Mouse (Mus musculus) megakaryocyte-erythroid progenitor cell, adult 5-6 weeks (primary cell): ENCODE measurements around the gene Tenm2. TPM values are rescaled to one million over a fixed set of nuclear protein-coding genes. Genes with fewer than 3 reads are reported as not detected.

Experiments used
- ATAC-seq: replicated peaks from 2 replicates; pipeline ENCODE4 v1.8.0; 2016; ENCODE audit warnings: mild to moderate bottlenecking, inconsistent platforms; ENCODE audit not compliant: severe bottlenecking, poor library complexity, low FRiP score, low TSS enrichment
- total RNA-seq, 2 experiments: library from RNA; stranded (forward) in 1 of 2; stranded (reverse) in 1 of 2; fragments of 200-1000, 215-1000 nt in 1 of 2; fragments of >200 nt in 1 of 2; fragmentation: Nextera tagmentation in 1 of 2; gene quantifications; 2 replicates each; pipeline ENCODE4 v1.2.3; 2014 to 2017

Gene Tenm2
- total RNA-seq, 2 experiments from 2014 or later = not detected

DNA sequence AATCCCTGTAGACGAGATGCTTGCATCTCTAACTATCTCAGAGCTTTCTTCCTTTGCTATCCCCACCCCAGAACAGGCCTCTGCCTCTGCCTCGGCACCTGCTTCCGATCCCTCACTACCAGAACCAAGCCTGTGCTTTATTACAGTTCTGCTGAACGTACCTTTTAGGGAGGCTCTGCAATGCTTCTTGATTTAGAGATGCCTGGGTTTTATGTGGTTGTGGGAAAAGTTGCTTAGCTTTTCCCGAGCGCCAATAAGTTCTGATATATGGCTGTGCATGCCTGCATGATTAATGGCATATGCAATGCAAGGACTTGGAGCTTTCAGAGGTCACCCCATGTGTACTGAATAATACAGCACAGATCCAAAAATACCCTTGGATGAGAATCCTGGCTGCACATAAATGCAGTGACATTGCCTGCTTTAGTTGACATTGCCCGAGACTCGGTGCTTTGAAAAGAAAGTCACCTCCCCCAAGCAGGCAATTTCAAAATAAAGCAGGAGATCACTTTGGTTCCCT, 1114.3 kb downstream of the Tenm2 start:
- no peak for ATAC-seq

DNA sequence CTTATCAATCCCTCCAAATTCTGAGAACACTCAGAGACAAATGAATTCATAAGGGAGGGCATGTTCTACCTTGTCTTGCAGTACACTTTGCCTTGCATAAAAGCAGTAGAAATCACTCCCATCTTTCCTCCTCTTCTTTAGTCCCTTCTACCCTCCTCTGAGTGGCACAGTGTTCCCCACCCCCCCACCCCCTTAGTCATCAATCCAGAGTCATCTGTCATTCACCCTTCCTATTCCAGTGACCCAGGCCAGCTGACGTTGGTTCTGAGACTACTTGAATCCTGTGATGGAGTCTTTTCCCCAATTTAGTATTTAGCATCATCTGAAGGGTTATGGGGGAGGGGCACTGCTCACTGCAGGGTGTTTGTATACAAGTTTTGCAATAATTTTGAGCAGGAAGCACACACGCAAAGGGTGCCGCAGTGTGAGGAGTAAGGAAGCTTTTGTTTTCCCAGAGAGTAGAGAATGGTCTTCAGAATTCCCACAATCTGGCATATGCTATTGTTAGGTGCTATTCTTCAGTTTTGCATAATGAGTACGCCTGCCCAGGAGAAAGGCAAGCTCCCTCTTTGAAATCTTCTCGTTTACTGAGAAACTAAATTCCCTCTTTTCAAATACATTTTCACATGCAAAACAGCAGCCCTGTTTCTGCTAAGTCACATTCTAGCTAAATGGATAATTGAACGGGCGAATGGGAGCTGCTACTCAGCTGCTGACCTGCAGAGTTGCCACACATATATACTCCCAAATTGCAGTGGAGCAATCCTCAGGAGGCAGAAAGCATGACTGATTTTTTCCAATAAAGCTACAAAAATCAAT, 1115.0 kb downstream of the Tenm2 start:
- no peak for ATAC-seq

DNA sequence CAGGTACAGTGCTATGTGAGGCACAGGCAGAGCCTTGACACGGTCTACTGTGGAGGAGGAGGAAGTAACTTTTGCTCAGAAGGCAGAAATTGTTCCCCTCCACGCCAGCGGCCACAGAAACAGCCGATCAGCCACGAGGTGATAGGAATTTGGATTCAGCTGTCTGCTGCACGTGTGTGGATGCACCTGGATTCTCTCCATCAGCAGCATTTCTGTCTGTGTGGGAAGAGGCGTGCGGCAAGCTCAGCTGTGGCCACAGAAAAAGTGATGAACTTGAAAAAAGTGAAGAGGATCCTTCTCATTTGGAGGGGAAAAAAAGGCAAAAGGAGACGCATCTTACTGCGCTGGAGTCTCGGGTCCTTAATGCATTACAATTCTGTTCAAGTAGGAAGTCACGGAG, 1122.4 kb downstream of the Tenm2 start:
- no peak for ATAC-seq

DNA sequence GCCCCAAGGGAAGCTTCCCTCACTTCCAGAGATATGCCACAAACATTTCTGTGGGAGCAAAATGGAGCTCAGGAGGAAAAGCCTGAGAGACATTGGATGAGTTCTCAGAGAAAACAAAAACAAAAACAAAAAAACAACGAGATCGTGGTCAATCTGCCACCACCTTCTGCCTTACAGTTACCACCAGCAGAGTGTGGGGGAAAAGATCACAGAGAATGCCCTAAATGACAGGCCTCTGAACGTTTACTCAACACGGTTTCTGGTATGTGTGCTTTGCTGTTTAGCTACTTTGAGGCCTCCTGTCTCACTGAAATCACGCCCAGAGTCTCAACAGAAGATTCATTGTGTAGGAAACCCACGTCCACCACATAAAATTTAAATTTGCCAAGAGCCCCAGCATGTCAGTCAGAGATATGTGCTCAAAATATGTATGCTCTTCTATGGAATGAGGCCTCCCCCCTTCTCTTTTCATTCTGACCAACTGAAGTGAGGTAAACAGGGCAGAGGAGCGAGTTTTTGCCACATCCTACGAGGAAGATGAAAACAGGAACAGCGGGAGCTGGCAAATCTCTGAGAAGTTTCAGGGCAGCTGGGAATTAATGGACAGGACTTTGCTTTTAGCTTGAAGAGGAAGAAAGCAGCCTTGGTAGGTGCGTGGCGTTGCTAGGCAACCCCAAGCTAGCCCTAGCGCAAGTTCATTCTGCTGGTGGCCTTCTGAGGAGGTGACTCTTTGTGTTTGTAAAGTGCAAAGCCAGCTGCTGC, 1126.6 kb downstream of the Tenm2 start:
- no peak for ATAC-seq

DNA sequence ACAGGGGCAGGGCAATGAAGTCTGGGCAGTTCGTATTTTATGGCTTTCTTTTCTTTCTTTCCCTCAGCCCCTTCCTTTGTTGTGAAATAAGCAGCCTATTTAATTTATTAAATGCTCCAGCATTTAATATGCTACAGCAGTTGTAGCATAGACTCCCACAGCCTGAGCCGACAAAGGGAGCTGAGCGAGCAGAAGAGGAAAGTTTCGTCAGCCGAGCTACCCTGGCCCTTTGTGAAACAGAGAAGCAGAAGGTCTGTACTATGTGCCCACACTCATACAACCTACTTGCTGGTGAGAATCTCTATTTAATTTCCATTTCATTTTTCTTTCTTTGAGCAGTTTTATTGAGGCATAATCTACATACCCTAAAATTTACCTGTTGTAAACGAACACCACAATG, 1127.9 kb downstream of the Tenm2 start:
- no peak for ATAC-seq

DNA sequence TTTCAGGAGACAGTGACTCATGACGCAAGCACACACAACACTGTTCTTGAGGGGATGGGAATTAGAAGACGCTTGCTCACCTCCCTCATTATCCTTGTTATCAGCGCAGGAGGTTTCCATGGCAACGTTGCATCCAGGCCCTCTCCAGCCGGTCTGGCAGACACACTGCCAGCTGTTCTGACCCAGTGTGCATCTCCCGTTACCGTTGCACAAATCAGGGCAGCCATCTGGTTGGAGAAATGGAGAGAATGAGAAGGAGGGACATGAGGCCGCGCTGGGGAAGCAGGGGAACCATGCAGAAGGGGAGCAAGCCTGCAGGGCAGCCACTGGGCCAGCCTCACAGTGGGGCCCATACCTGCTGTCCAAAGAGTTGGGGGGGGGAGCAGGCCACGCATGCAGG, 1129.1 kb downstream of the Tenm2 start:
- ATAC-seq = no peak

DNA sequence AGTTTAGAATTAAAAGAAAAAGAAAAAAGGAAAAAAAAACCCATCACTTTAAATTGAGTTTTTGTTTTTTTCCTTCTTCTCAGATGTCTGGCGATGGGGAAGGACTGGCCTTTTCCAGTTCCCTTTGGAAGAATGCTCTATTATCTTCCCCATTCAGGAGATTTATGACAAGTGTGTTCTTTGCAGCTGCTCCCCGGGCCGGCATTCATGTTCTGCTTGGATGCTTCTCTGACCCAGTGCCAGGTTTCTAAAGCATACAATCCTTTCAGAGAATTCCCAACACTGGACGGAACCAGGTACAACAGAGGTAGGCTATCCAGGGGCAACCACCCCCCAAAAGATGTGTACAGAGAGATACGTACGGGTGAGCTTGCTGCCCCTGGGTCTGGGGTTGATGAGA, 1132.2 kb downstream of the Tenm2 start:
- ATAC-seq = no peak

DNA sequence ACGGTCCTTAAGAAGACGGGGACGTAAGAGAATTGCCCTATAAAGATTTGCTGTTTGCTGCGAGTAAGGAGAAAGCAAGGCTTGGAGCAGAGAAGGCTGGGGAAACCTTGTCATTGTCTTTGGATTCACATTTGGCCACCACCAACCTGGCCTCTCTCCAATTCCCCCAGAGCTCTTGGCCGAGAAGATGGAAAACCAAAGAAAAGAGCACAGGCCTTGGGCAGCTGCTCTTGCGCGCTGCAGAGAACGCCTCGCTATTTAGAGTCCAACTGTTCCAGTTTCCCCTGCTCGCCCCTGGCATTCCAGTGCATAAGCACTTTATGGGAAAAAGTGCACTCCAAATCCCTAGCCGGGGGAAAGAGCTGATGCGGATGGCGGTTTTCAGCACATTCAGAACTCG, 1139.5 kb downstream of the Tenm2 start:
- ATAC-seq = no peak

DNA sequence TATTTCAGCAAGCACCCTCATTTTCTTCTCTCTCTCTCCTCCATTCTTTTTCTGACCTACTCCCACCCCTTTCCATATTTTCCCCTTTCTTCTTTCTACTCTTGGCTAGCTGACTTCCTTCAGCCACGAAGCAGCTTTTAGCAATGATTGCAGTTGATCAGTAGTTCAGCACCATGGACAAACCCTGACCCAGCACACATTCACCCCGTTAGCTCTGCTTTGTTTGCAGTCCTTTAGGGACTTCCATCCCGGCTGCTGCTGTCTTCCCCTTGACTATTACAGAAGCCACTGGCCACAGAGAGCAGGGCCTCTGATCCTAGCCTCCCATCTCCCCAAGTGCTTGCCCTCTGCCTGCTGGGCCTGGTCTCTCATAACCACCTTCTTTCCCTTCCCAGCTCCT, 1145.6 kb downstream of the Tenm2 start:
- ATAC-seq = no peak

DNA sequence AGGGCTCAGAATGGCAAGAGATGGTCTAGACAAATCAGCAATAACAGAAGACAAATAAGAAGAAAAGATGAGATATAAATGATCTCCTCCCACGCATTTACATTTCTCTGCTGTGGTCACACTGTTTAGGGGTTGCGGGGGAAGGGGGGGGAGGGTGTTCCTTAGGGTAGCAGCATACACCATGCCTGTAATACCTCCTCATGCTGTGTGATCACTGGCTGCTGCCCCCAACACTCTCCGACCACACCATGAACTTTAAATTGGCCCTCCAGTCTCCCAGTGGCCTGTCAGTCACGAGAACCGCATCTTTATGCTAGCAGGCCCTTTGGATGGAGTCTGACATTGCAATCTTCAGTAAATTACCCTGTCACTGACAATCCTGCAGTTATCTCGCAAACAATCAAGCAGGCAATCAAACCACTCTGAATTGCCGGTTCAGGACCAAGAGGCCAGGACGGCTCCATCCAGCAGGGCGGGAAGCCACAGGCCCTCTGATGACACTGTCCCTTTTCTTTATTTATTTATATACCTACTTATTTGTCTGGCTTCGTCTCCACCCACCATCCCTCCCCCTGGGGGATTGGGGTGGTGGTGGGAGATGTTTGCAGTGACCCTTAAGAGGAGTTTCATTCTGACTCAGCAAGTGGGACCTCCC, 1154.2 kb downstream of the Tenm2 start:
- no peak for ATAC-seq

DNA sequence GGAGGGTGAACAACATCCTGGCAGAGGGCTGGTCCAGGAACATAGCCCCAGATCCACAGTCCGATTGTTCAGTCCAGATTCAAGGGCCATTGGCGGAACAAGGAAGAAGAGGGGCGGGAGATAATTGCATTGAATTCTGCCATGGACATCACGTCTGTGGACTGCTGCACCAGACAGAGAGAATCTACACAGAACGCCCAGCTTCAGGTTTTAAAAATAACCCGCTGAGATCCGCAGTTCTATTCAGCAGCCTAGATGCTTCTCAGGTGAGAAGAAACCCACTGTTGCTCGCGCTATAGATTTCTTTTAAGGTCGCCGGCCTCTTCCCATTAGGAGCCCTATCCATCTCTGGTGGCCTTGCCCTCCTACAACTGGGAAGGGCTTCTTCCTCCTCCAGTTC, 1155.0 kb downstream of the Tenm2 start:
- ATAC-seq = no peak

DNA sequence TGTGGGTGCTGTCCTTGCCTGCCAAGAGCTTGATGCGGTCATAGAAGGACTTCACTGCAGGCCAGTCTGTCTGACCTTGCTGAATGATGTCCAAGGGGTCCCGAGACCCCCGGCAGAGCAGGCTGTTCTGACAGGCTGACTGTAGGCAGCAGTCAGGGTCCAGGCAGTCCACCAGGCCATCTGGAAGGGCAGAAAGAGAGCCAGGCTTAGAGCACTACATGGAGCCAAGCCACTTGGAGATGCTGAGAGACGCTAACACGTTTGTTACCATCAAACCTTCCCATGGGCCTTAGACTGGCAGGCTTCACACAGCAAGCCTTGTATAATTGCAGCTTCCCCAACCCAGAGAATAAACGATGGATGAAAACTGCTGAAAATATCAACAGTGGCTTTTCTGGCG, 1157.4 kb downstream of the Tenm2 start:
- ATAC-seq = no peak

DNA sequence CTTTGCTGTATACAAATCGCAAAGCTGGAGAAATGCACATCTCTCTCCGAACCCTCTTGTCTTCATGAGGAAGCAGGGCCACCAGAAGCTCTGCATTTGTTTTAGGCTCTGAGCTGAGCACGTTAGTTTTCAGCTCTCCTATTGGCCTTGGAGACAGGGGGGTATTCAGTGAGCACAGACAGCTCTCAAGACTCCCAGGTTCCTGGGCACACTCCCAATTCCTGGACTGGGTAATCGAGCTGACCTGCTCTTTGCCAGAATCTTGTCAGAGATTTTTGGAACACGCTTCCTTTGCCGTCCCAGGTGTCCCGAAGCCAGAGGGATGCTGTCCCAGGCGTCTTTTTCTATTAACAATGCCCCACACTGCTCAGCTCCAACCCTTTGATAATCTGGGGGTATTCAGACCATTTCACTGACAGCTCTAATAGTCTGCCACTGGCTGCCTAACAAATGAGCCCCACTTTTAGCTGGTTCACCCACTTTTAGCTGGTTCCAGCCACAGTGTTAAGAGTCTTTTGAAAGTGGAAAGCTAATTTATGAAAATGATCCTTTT, 1161.7 kb downstream of the Tenm2 start:
- no peak for ATAC-seq

DNA sequence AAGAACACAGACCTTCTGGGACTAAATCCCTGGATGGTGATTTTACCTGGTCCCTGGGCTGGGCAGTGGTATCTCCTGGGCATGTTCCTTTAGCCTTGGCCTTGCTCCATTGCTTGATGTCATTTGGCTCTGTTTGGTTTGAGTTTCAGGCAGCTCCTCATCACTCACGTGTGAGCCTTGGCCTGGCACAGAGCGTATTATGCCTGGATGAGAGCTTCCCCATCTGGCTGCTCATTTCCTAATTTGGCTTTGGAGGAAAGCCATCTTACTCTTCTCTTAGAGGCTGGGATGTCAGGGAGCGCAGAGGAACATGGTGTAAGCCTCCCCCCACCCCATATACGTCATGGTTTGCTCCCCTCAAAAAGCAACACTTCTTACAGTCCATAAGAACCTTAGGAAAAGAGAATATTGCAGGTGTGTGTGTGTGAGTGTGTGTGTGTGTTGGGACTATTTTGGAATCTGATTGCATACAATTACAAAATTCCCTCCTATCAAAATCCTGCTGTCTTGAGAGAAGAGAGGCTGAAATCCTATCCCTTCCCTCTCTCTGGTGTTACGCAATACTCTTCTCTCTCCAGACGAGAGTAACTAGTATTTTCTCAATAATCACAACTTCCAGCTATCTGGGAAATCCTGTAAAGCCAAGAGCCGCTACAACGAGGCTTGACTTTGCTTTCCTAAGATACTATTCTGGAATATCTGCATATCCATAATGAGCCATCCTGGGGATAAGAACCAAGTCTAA, 1162.5 kb downstream of the Tenm2 start:
- no peak for ATAC-seq

DNA sequence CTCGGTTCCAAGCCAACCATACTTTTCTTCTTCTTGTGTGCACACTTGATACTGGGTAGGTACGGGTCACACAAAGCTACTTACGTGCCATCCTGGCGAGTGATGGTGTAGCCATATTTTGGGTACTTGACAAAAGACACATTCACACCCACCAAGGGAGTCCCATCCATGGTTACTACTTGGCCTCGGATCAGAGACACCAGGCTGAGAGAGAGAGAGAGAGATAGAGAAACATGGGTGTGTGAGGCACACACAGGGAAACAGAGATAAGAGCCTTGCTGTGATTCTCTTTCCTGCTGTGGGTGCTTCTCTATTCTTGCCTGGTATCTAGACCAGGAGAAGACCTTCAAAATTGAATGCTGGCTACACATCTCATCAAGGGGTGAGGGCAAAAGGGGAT, 1163.1 kb downstream of the Tenm2 start:
- no peak for ATAC-seq

DNA sequence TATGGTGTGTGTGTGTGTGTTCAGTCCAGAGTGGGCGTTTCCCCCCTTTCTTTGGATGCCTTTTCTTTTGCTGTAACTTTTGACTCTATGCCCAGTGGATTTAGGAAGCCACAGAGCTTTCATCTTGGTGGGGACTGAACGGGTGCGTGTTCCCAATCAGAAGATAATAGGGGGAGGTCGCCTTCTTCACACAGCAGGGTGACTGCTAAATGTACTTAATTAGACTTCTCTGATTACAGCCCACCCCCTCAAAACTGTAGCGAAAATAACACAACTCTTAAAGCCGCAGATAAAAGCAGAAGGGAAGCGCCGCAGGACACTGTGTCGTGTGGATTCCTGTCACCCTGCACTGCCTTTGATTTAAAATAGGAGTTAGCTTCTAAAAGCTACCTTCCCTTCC, 1163.7 kb downstream of the Tenm2 start:
- ATAC-seq = no peak

DNA sequence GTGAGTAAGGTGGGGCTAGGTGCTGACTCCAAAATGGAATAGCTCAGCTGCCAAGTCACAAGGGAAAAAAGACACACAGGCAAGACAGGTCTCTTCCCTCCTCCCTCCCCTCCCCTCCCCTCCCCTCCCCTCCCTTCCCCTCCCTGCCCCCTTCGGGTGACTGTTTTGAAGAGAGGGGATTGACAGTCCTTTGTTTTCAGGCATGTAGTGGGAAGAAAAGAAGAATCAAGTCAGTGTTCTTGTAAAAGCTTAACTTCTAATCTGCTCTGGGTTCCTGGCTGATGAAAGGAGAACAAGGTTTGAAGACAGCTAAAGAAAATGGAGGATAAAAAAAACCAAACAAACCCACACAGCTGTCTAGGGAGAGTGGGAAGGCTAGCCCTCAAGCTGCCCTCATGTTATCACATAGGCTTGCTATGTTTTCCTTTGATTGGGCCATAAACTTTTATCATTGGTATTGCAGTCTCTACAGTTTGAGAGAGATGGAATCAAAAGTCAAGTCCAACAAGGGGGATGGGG, 1176.4 kb downstream of the Tenm2 start:
- ATAC-seq = no peak

DNA sequence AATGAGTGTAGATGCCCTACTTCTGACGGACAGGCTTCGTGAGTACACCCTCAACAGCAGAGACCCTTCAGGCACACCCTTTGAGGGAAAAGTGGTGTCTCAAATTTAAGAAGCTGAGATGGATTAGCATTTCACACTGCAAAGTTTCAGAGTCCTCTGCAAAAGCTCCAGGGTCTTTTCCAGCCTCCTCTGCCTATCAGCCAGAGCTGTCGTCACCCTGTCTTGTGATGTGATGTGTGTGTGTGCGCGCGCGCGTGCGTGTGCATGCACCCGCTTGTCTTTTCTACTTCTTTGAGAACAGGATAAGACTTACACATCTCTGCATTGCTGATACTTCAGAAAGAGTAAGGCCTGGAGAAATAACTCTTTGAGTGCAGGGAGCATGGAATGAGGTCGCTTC, 1179.2 kb downstream of the Tenm2 start:
- no peak for ATAC-seq

DNA sequence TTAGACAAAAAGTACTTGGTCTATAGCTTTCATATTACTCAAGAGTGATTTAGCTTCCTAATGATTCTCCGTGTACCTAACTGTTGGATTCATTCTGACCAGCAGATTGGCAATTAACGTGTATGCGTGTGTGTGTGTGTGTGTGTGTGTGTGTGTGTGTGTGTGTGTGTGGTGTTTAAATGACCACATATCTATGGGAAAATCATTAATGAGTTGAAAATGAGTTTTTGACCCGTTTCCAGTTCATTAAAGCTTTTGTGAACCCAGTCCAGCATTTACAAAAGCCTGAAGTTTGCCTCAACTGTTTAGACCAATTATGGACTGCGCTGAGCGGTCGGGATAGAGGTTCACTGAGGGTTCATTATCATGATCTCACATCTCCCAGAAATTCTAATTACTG, 1181.4 kb downstream of the Tenm2 start:
- ATAC-seq = no peak
